Mouse (Mus musculus) bone marrow, adult 2 months (tissue): ENCODE data around the gene Phc2. TPM values are rescaled to one million over a fixed set of nuclear protein-coding genes. Genes with fewer than 3 reads are reported as not detected.

ENCODE experiments used
- H3K27ac ChIP-seq: fragments of 200-500 bp; 2 replicates; pipeline ENCODE4 v1.5.1; 2012; ENCODE audit warnings: low read depth, mild to moderate bottlenecking, control low read depth, inconsistent platforms, low read length; ENCODE audit not compliant: control insufficient read depth, poor library complexity, insufficient read depth
- H3K4me1 ChIP-seq: fragments of 200-500 bp; 2 replicates; pipeline ENCODE4 v1.6.1; 2011; ENCODE audit warnings: low read length; ENCODE audit not compliant: control insufficient read depth, insufficient read depth
- H3K4me3 ChIP-seq: fragments of 200-500 bp; replicated peaks from 2 replicates; pipeline ENCODE3; 2011; ENCODE audit warnings: mild to moderate bottlenecking, low read depth, low read length, control low read depth; ENCODE audit not compliant: control insufficient read depth
- CTCF ChIP-seq: fragments of 200-500 bp; IDR thresholded peaks from 2 replicates; pipeline ENCODE4 v1.5.1; 2011; ENCODE audit warnings: low read length, control low read depth; ENCODE audit not compliant: control insufficient read depth, insufficient read depth
- POLR2A ChIP-seq: fragments of 200-500 bp; IDR thresholded peaks from 2 replicates; pipeline ENCODE4 v1.6.1; 2011; ENCODE audit warnings: low read depth, mild to moderate bottlenecking, control low read depth, low read length, borderline replicate concordance; ENCODE audit not compliant: control insufficient read depth
- WGBS: fragments of 180-500 bp; shearing (Covaris S2); methylation state at CpG from one replicate; pipeline ENCODE4 v1.1.7; 2018; 5-methylcytosine and 5-hydroxymethylcytosine counted together
- polyA plus RNA-seq: library from polyadenylated mRNA; stranded (reverse); fragments of >200 nt; gene quantifications from 2 replicates; pipeline ENCODE4 v1.2.4, GENCODE M21; 2011; ENCODE audit warnings: low replicate concordance; ENCODE audit not compliant: missing spikeins, insufficient read depth, insufficient read length

The Phc2 gene
- polyA plus RNA-seq, 1 experiment: 36.8 TPM

- Histone ChIP-seq H3K4me1 (peaks cover 12% of the 10 kb centered on the region), H3K27ac (no peak overlapping the region), H3K4me3 (peak overlapping the region; percentile 0)
- TF ChIP-seq CTCF (no peak), POLR2A (no peak)
- WGBS: 33% methylated on average over 15 of the region's 15 CpGs
Measured at GRCm38 (mm10) chr4:128729033-128729708, 74.7 kb downstream of the Phc2 start.

GRCm38 (mm10) chr4:128729709-128730037 is 75.2 kb downstream of the Phc2 start:
- peaks cover 12% of the 10 kb centered on the region for H3K4me1 ChIP-seq
- no peak for TF ChIP-seq CTCF
- no peak for TF ChIP-seq POLR2A
- H3K27ac ChIP-seq: no peak overlapping the region
- no peak overlapping the region for H3K4me3 ChIP-seq
- WGBS: 24% methylated on average over 5 of the region's 5 CpGs

- TF ChIP-seq CTCF: no peak
- no peak for TF ChIP-seq POLR2A
- Histone ChIP-seq H3K4me3 (no peak overlapping the region), H3K27ac (no peak overlapping the region), H3K4me1 (peaks cover 14% of the 10 kb centered on the region)
- 91% methylated on average over 6 of the region's 6 CpGs for WGBS
Measured at GRCm38 (mm10) chr4:128730271-128730670, 75.8 kb downstream of the Phc2 start.

- no peak overlapping the region for H3K4me3 ChIP-seq
- 53% methylated on average over 5 of the region's 5 CpGs for WGBS
- H3K4me1 ChIP-seq: peaks cover 12% of the 10 kb centered on the region
- no peak for TF ChIP-seq POLR2A
- TF ChIP-seq CTCF: no peak
- H3K27ac ChIP-seq: no peak overlapping the region
Measured at GRCm38 (mm10) chr4:128732794-128733193, 78.3 kb downstream of the Phc2 start.

GRCm38 (mm10) chr4:128733496-128733895 is 79.0 kb downstream of the Phc2 start:
- 40% methylated on average over 6 of the region's 6 CpGs for WGBS
- H3K27ac ChIP-seq: no peak overlapping the region; the same call in 1 of the 2 replicates
- H3K4me1 ChIP-seq: peaks cover 12% of the 10 kb centered on the region
- TF ChIP-seq CTCF (no peak), POLR2A (no peak)
- no peak overlapping the region for H3K4me3 ChIP-seq

- TF ChIP-seq POLR2A: no peak
- no peak for TF ChIP-seq CTCF
- Histone ChIP-seq H3K4me1 (peaks cover 12% of the 10 kb centered on the region), H3K27ac (no peak overlapping the region), H3K4me3 (no peak overlapping the region)
- 61% methylated on average over 5 of the region's 5 CpGs for WGBS
Measured at GRCm38 (mm10) chr4:128734217-128734616, 79.7 kb downstream of the Phc2 start.

GRCm38 (mm10) chr4:128734721-128735671 is 80.5 kb downstream of the Phc2 start:
- Histone ChIP-seq H3K27ac (peak overlapping the region; percentile 19; the same call in 1 of the 2 replicates), H3K4me1 (peaks cover 10% of the 10 kb centered on the region), H3K4me3 (no peak overlapping the region)
- 67% methylated on average over 18 of the region's 18 CpGs for WGBS
- no peak for TF ChIP-seq CTCF
- no peak for TF ChIP-seq POLR2A

- H3K4me1 ChIP-seq: peaks cover 10% of the 10 kb centered on the region
- no peak overlapping the region for H3K27ac ChIP-seq
- 81% methylated on average over 6 of the region's 6 CpGs for WGBS
- no peak overlapping the region for H3K4me3 ChIP-seq
- no peak for TF ChIP-seq POLR2A
- TF ChIP-seq CTCF: no peak
Measured at GRCm38 (mm10) chr4:128737137-128737589, 82.7 kb downstream of the Phc2 start.
